Mouse (Mus musculus) spleen, postnatal 10 days (tissue): ENCODE data around the gene Itga5.

Experiments
- DNase-seq, 2 experiments: peaks; one replicate each; pipeline ENCODE4 v3.0.0; 2021 to 2022; ENCODE audit warnings: low spot score in 2 of 2

Gene Itga5

GRCm38 (mm10) chr15:103295851-103296250 is 70.7 kb downstream of the Itga5 start:
- no peak for DNase-seq

DNA sequence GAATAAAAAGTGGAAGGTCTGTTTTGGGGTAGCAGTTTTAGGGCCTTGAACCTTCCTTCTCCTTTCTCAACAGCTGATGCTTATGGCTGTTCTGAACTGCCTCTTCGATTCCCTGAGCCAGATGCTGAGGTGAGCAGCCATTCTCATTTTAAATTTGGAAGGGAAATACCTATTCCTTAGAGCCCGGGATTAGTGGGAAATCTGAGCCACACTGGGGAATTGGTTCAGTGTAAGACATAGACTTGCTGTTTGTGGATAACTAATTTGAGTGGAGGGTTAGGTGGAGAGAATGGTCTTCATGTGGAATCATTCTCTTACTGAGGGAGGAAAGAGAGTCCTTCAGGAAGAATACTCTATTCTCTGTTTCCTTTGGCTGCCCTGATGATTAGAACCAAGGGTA is 71.9 kb downstream of the Itga5 start:
- DNase-seq: no peak
